Mouse (Mus musculus) urinary bladder, adult 18-20 months (tissue): ENCODE measurements at regions not wholly inside any gene's neighbourhood (a gene's known extent, or its start where the extent isn't known, plus 50 kb on each side); places are given as distances from the start of the nearest gene placed in this dataset.
A peak's percentile ranks its signal among the peaks of the same experiment; 100 is the strongest.

Experiments
- DNase-seq, 2 experiments: peaks; one replicate each; pipeline ENCODE4 v3.0.0; 2022; ENCODE audit warnings: low spot score in 2 of 2, mixed read lengths in 2 of 2

- DNase-seq, result no peak
Measured at GRCm38 (mm10) chr9:41834487-41835404, 289.4 kb downstream of the Sorl1 start.

DNA sequence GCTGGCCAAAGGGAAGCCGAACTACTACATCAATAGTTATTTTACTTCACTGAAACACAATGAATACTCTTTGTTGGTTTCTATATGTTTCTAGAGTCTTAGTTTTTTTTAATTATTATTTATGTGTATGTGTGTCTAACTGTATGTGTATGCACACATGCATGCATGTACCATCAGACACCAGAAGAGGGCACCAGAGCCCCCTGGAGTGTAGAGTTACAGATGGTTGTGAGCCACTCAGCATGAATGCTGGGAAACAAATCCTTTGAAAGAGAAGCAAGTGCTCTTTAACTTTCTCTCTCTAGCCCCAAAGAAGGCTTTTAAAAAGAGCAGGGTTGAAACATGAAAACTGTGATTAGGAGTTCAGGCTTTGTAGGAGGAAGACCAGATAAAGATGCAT lies 290.7 kb downstream of the Sorl1 start:
- no peak for DNase-seq

GRCm38 (mm10) chr9:41827356-41827755 lies 296.7 kb downstream of the Sorl1 start:
- DNase-seq, result no peak

GRCm38 (mm10) chr9:41821401-41821800 lies 302.7 kb downstream of the Sorl1 start:
- DNase-seq, result no peak

GRCm38 (mm10) chr9:41817740-41818461 lies 306.2 kb downstream of the Sorl1 start:
- no peak for DNase-seq

DNA sequence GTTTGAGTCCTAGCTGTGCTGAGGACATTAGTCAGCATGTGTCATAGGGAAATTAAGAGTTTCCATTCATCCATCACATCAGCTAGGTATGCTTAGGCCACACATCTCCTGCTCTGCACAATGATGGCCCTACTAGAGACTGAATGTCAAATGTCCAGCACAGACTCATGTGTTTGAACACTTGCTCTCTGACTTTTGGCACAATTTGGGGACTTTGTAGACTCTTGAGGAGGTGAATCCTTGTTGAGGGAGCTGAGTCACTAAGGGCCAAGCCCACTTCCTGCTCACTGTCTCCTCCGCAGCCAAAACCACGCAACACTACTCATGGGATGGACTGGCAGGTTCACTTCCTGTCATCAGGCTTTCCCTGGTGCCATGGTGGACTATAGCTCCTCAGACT lies 308.2 kb downstream of the Sorl1 start:
- no peak for DNase-seq

- DNase-seq, result no peak
Measured at GRCm38 (mm10) chr9:41809291-41809690, 314.8 kb downstream of the Sorl1 start.

DNA sequence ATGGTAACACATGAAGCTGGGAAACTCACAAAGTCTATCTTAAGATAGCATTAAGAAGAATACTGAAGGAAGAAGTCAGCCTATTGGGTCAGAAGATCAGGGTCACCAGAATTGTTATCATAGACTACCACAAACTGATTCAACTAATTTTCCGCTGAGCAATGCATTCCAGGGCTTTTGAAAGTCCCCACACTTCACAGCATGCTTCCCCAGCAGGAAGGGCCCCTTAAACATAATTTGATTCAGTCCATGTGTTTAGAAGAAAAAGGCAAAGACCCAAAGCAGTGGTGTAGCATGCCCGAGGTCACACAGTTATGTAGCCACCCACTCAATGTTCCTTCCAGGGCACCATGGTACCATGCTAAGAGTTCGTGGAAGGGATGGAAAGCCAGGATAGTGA lies 315.3 kb downstream of the Sorl1 start:
- DNase-seq, result no peak

GRCm38 (mm10) chr9:41806289-41806621 lies 317.8 kb downstream of the Sorl1 start:
- DNase-seq, result no peak

DNA sequence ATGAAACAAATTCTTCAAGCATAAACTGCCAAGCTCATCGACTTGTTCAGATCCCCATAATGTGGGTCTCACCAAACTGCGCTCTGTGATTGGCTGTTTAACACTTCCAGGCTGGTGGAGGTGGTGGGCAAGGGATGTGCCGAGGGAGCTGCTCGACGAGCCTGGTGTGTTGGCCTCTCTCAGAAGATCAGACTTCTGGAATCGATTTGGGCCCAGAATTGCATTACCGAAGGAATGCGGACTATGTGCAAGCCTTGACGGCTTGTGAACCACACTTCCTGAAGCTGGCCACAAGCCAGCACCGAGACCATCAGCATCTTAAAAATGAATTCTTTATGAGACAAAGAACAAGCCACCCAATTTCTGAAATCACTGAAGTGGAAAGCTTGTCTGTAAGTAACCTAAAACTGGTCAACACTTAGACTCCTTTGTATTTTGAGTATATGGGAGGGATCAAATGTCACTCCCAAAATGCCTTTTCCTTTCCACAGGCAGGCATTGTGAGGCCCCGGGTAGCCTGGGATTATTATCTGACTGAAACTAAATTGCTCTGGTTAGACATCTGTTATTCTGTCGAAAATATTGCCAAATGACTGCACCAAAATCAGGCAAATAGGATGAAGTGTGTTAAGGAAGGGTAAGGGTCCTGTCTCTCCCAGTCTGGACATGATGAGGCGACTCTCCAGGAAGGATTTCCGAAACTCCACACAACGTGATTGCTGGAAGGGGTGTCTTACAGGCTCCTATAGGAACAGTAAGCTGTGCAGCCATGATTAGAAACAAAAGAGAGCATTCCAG lies 318.4 kb downstream of the Sorl1 start:
- DNase-seq, result peak in 1 of 2 experiments; percentile 1

GRCm38 (mm10) chr9:41804711-41805331 lies 319.3 kb downstream of the Sorl1 start:
- no peak for DNase-seq

DNA sequence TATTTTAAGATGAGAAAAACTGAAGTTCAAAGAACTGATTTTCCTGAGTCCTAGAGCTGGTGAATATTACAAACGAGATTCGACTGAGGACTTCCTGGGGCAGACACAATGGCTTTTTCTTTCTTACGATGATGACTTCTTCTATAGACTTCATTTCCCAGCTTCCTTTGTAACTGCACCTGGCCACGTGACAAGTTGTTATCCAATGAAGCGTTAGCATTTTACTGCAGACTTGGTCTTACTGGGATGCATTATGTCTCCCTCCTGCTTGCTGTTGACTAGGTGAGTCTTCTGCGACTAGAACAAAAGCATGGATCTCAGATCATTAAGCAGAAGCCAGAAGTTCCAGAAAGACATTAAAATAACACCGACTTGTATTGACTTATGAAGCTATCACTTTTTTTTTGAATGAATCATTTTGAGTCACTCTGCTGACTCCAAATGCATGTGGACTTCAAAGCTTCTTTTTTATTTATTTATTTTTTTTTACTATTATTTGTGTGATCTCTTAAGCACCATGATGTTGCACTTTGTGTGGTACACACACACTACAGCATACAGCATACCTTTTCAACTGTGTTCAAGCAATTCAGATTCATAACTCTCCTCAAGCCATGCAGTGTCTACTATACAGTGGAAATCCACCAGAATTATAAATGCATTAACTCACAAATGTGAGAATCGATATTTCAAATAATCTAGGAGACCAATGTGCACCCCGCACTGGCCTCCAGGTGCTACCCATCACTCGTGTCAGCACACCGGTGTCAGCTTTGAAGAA lies 320.2 kb downstream of the Sorl1 start:
- no peak for DNase-seq

- DNase-seq, result no peak
Measured at GRCm38 (mm10) chr9:41801376-41801775, 322.7 kb downstream of the Sorl1 start.

DNA sequence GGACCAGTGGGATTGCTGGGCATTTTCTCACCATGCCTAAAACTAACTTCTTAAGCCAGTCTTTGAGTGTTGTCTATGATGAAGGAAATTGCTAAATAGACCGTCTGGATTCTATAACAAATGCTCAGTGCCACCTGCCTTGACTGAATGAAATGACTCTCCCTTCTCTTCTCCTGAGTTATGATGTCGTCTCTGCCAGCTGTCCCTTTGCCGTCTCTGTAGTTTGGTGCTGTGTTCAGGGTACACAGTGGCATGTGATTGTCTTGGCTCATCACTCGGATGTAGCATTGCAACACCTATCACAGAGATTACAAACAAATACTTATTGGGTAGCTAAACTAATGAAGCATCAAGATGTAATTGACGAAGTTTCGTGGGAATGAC lies 331.3 kb downstream of the Sorl1 start:
- no peak for DNase-seq

GRCm38 (mm10) chr9:41792173-41792829 lies 331.8 kb downstream of the Sorl1 start:
- DNase-seq, result no peak

DNA sequence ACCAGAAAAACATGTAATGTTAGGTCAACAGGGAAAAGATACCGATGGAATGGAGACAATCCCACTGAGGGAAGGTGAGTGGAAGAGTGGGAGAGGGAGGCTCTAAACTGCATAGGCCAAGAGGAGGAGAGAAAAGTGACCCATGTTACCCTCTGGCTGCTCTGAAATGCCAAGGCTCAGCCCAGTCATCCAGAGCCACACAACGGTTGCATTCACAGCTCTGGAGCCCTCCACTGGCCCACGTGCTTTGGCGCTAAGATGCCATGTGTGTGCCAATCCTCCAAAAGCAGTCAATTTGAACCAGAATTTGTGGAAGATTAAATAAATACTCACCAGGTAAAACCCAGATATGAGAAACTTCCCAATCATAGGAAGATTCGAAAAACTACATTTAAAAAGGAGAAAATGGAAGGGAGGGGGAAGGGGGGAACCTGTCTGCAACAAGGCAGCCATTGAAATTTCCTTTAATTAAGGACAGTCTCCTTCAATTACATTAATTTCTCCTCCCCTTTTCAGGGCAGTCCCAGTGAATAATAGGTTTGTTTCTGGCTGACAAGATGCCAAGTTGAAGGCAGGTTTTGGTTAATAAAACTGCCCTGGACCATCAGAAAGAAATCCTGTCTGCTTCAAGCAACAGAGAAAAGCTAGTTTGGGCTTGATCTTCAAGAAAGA lies 332.5 kb downstream of the Sorl1 start:
- no peak for DNase-seq

DNA sequence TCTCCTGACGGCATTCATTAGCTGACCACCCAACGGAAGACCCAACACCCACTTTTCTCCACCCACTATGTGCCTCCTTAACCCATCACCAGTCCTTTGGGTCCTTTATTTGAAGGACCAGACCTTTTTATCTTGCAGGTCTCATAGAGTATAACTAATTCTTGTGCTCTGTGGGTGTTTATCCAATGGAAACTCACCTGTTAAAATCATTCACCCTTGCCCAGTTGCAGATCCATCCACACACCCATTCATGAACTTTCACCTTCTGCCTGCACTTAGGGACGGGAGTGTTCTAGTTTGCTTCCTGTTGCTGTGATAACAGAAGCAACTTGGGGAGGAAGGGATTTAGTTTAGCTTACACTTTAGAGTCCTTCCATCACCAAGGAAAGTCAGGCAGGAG lies 339.0 kb downstream of the Sorl1 start:
- no peak for DNase-seq

DNA sequence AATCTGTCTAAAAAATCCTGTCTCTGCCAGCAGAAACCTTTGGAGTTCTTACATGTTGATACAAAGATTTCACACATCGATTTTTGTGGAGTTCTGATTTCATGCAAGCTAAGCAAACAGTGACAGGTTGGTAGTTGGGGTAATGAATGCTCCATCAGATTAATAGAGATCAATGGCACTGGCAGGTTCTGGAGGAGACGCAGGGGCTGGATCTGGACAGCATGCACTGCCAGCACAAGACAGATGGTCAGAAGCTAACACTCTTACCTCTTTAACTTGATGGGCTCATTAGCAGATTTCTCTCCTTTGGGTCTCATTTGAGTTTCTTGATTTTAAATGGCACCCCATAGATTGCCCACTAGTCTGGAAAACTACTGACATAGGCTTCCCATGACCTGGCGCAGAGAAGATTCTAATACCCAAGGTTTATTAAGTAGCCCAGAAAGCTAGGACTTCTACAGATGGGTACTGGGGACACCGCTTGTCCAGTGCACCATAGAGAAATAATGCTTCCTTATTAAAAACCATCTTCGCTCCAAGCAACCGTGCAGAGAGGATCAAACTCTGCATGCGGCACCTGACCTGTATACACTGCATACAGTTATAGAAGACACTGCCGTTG lies 351.7 kb downstream of the Sorl1 start:
- no peak for DNase-seq

DNA sequence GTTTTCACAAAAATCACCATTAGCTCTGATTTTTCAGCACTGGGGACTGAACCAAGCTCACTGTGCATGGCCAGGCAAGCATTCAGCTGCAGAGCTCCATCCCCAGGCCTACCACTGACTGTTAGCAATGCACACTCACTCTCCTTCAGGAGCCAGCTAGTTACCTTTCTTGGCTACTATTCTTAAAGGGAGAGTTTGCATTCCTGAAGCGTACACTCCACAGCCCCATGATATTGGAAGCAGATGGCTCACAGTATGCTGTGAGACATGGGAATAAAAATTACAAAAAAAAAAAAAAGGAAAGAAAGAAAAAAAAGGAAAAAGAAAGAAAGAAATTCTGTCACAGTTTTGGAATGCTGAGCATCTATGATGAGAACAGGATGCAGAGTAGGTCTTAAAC lies 352.8 kb downstream of the Sorl1 start:
- no peak for DNase-seq

DNA sequence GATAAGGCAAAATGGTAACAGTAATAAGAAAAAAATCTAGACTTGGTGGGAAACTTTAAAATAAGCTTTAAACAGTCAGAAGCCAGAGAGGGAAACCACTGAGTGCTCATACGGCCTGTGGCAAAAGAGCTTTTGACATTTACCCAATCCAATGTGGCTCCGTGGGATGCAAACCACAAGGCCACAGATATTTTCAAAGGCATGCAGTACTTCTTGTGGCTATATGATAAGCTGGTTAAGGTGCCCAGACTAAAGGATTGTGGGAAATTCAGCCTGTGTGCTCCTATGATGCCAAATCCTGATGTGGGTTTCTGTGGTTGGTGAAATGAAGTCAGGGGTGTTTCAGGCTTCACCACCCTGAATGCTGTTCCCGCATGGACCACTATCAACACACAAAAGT lies 355.8 kb downstream of the Sorl1 start:
- DNase-seq, result no peak
